Mouse (Mus musculus) neural tube, embryonic 13.5 days (tissue): ENCODE measurements at regions not wholly inside any gene's neighbourhood (a gene's known extent, or its start where the extent isn't known, plus 50 kb on each side); places are given as distances from the start of the nearest gene placed in this dataset.

Experiments
- ATAC-seq: fragments of 200-750 bp; cut with Nextera tagmentation; 2 replicates; pipeline ENCODE4 v1.8.0; 2017; ENCODE audit warnings: low read depth, mild to moderate bottlenecking, moderate TSS enrichment, moderate library complexity
- H3K27ac ChIP-seq: fragments of 300-500 bp; sonication (generic); replicated peaks from 2 replicates; pipeline ENCODE4 v1.5.1; 2015; ENCODE audit warnings: moderate library complexity, mild to moderate bottlenecking, inconsistent platforms
- H3K27me3 ChIP-seq: fragments of 300-500 bp; sonication (generic); 2 replicates; pipeline ENCODE4 v1.6.1; 2015; ENCODE audit warnings: mild to moderate bottlenecking, inconsistent platforms
- H3K36me3 ChIP-seq: fragments of 300-500 bp; sonication (generic); 2 replicates; pipeline ENCODE4 v1.6.1; 2015; ENCODE audit warnings: mild to moderate bottlenecking, inconsistent platforms
- H3K4me1 ChIP-seq: fragments of 300-500 bp; sonication (generic); replicated peaks from 2 replicates; pipeline ENCODE4 v1.6.1; 2015; ENCODE audit warnings: inconsistent platforms
- H3K4me2 ChIP-seq: fragments of 300-500 bp; sonication (generic); 2 replicates; pipeline ENCODE4 v1.6.1; 2015; ENCODE audit warnings: inconsistent platforms, mild to moderate bottlenecking, moderate library complexity
- H3K4me3 ChIP-seq: fragments of 300-500 bp; sonication (generic); 2 replicates; pipeline ENCODE4 v1.5.1; 2015; ENCODE audit warnings: mild to moderate bottlenecking, inconsistent platforms
- H3K9ac ChIP-seq: fragments of 300-500 bp; sonication (generic); 2 replicates; pipeline ENCODE4 v1.6.1; 2015; ENCODE audit warnings: moderate library complexity, mild to moderate bottlenecking, inconsistent platforms
- H3K9me3 ChIP-seq: fragments of 300-500 bp; sonication (generic); 2 replicates; pipeline ENCODE4 v1.6.1; 2016; ENCODE audit warnings: inconsistent platforms
- WGBS: fragments of 180-500 bp; shearing (Covaris S2); methylation state at CpG from one replicate; pipeline ENCODE4 v1.1.7; 2015; 5-methylcytosine and 5-hydroxymethylcytosine counted together

DNA sequence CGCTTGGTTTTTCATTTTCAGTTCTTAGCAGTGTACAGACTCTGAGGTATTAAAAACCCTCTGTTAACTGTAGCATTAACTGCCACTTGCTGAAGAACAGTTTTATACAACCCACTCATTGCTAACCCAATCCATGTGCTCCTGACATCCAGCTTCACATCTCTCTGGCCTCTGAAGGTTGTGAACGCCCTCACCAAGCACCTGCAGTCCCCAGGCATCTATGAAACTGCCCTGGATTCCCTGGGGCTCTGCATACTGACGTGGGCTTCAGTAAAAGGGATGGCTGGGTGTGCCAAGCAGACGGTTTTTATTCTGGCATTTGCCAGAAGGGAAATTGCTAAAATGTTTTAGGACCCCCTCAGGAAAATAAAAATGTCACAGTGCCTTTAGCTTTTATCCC is 2232.2 kb upstream of the Gm7489 start:
- Histone ChIP-seq H3K27ac (no peak overlapping the region), H3K27me3 (no peaks in the 10 kb centered on the region), H3K9me3 (peaks cover 6% of the 10 kb centered on the region), H3K36me3 (no peaks in the 10 kb centered on the region), H3K4me3 (no peak overlapping the region), H3K4me2 (no peak overlapping the region), H3K9ac (no peak overlapping the region), H3K4me1 (no peaks in the 10 kb centered on the region)
- WGBS = 50% methylated on average over 4 of the region's 4 CpGs
- ATAC-seq = no peak

DNA sequence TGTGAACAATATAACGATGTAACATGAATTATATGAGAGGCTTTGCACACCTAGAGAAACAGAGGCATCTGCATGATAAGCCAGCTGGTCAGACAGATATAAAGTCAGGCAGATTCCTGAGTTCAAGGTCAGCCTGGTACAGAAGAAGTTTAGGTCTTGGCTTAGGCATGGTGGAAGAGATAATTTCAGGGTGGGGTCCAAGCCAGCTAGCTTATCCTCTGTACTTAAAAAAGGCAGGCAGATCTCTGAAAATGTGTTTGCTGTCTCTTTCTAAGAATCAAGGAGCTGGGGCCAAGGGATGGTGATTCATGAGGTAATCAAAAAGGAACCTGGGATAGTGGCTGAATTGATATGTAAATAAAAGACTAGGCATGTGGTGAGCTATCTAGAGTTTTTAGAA is 2227.1 kb upstream of the Gm7489 start:
- no peak overlapping the region for H3K9ac ChIP-seq
- H3K4me1 ChIP-seq = no peaks in the 10 kb centered on the region
- no peak overlapping the region for H3K27ac ChIP-seq
- no peak overlapping the region for H3K4me3 ChIP-seq
- H3K36me3 ChIP-seq = no peaks in the 10 kb centered on the region
- no peak overlapping the region for H3K4me2 ChIP-seq
- no peaks in the 10 kb centered on the region for H3K27me3 ChIP-seq
- ATAC-seq = no peak
- H3K9me3 ChIP-seq = peaks cover 7% of the 10 kb centered on the region
- WGBS = 94% methylated on average over 1 of the region's 1 CpGs

DNA sequence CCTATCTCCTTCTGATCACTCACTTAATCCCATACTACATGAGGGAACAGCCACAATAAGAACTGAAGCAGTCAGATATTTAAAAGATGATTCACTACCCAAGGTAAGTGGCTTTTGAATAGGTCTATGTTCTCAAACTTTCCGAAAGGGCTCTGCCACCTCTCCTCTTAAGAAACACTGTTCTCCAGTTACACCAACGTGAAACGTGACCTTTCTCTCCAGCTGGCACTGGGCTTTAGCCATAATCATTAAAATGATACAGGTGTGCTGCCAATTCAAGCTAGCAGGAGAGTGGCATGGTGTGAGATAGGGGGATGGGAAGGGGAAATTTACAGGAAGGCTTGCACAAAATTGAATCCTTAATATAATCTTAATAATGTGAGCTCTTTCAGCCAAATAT is 2216.4 kb upstream of the Gm7489 start:
- no peaks in the 10 kb centered on the region for H3K9me3 ChIP-seq
- no peak for ATAC-seq
- H3K4me3 ChIP-seq = no peak overlapping the region
- no peaks in the 10 kb centered on the region for H3K27me3 ChIP-seq
- WGBS = 86% methylated on average over 3 of the region's 3 CpGs
- no peak overlapping the region for H3K27ac ChIP-seq
- H3K4me2 ChIP-seq = no peak overlapping the region
- H3K4me1 ChIP-seq = no peaks in the 10 kb centered on the region
- H3K9ac ChIP-seq = no peak overlapping the region
- no peaks in the 10 kb centered on the region for H3K36me3 ChIP-seq

DNA sequence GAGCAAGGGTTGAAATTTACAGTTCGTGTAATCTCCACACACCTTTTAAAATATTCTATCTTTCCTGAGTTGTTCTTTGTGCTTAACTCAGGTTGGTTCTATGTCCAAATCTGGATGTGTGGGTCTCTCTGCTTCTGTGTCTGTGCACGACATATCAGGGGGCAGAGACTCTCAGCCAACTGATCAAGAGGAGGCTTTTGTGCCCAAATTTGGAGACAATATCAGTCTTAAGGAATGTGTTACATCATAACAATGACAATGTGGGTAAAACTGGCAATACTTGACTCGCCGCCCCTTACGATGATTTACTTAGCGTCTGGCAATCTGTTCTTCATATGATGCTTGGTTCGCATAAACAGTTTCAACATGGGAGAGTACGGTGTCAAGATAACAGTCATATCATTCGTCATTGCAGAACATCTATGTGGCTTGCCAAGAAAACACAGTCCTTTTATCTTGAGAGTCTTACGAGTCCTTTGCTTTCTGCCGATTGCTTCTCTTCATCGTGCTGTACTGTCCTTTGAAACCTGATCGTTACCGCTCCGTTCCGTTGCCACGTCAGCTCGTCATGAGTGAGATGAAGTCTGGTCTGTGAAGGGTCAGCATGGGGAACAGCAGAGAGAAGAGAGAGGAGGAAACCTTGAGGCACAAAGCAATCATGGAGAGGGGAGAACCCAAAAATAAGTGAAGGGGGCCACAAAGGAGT is 2212.9 kb upstream of the Gm7489 start:
- no peak for ATAC-seq
- 87% methylated on average over 18 of the region's 18 CpGs for WGBS
- Histone ChIP-seq H3K36me3 (no peaks in the 10 kb centered on the region), H3K4me1 (no peaks in the 10 kb centered on the region), H3K4me3 (no peak overlapping the region), H3K9ac (no peak overlapping the region), H3K27me3 (no peaks in the 10 kb centered on the region), H3K9me3 (no peaks in the 10 kb centered on the region), H3K4me2 (no peak overlapping the region), H3K27ac (no peak overlapping the region)

DNA sequence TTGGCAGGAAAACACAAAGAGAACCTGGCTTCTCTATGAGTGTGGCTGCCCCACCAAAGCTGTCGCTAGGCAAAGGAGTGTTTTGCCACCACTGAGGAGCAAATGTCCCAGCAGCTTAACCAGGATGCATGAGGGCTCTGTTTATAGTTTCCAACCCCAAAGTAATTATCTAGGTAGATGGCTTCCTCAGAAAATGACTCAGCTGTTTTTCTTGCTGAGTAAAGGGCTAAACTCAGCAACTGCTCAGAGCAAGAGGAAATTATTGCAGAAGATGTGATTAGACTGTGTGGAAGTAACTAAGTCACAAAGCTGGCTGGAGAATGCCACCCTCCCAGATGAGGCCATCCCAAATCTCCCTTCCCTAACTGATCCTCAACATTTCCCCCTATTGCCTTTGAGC is 2211.2 kb upstream of the Gm7489 start:
- no peak overlapping the region for H3K4me3 ChIP-seq
- H3K9ac ChIP-seq = no peak overlapping the region
- H3K9me3 ChIP-seq = no peaks in the 10 kb centered on the region
- no peaks in the 10 kb centered on the region for H3K27me3 ChIP-seq
- no peaks in the 10 kb centered on the region for H3K4me1 ChIP-seq
- H3K27ac ChIP-seq = no peak overlapping the region
- no peak overlapping the region for H3K4me2 ChIP-seq
- H3K36me3 ChIP-seq = no peaks in the 10 kb centered on the region
- 71% methylated on average over 1 of the region's 1 CpGs for WGBS
- no peak for ATAC-seq

DNA sequence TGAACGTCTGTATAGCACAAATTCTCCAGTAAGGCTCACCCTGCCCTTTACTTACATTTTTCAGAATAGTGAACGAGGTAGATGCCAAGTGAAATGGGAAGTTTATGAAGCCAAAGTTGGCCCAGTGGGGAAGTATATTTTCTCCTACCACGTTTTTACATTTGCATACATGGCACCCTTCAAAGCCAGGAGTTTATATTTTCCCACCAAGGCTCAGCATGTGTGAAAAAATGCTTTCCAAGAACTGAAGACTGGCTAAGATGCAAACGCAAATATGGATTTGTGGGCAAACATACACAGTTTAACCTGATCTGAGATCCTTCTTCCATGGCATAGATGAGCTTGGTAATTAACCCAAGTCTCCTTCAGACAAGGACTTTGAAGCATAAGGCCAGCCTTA is 2209.4 kb upstream of the Gm7489 start:
- WGBS = 74% methylated on average over 4 of the region's 4 CpGs
- Histone ChIP-seq H3K27me3 (no peaks in the 10 kb centered on the region), H3K9me3 (no peaks in the 10 kb centered on the region), H3K27ac (no peak overlapping the region), H3K36me3 (no peaks in the 10 kb centered on the region), H3K4me1 (no peaks in the 10 kb centered on the region), H3K4me2 (no peak overlapping the region), H3K4me3 (no peak overlapping the region), H3K9ac (no peak overlapping the region)
- no peak for ATAC-seq

DNA sequence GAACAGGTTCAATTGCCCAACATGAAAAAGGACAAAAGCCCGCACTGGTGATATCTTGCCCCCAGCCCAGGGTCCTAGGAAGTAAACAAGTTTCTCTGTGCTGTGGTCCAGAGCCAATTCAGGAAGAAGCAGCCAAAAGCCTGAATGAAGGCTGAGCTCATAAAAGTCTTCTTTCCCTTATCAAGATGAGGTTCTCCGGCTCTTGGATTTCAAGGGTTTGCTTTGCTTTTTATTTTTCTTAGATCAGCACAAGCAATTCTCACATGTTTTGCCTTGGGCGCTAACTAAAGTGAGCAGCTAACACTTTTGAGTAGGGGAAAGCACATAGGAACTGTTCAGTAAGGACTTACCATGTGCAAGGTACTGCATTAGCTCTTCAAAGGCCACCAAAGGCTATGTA is 2208.0 kb upstream of the Gm7489 start:
- H3K9ac ChIP-seq = no peak overlapping the region
- H3K27ac ChIP-seq = no peak overlapping the region
- no peaks in the 10 kb centered on the region for H3K36me3 ChIP-seq
- H3K9me3 ChIP-seq = no peaks in the 10 kb centered on the region
- no peak for ATAC-seq
- no peak overlapping the region for H3K4me3 ChIP-seq
- no peaks in the 10 kb centered on the region for H3K27me3 ChIP-seq
- H3K4me2 ChIP-seq = no peak overlapping the region
- H3K4me1 ChIP-seq = no peaks in the 10 kb centered on the region
- WGBS = 88% methylated on average over 3 of the region's 3 CpGs

DNA sequence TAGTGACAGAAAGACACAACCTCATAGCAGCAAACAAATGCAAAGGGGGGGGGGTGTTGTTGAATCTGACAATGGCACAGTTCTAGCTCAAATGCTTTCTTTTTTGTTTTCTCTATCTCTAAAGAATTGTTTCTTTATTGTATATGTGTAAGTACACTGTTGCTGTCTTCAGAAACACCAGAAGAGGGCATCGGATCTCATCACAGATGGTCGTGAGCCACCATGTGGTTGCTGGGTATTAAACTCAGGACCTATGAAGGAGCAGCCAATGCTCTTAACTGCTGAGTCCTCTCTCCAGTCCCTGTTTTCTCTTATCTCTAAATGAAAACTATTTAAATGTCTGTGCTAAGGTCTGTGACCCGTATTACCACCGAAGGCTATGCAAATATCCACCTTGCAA is 2207.4 kb upstream of the Gm7489 start:
- Histone ChIP-seq H3K4me1 (no peaks in the 10 kb centered on the region), H3K9me3 (no peaks in the 10 kb centered on the region), H3K4me3 (no peak overlapping the region), H3K36me3 (no peaks in the 10 kb centered on the region), H3K27ac (no peak overlapping the region), H3K27me3 (no peaks in the 10 kb centered on the region), H3K4me2 (no peak overlapping the region), H3K9ac (no peak overlapping the region)
- WGBS = 81% methylated on average over 4 of the region's 4 CpGs
- ATAC-seq = no peak

DNA sequence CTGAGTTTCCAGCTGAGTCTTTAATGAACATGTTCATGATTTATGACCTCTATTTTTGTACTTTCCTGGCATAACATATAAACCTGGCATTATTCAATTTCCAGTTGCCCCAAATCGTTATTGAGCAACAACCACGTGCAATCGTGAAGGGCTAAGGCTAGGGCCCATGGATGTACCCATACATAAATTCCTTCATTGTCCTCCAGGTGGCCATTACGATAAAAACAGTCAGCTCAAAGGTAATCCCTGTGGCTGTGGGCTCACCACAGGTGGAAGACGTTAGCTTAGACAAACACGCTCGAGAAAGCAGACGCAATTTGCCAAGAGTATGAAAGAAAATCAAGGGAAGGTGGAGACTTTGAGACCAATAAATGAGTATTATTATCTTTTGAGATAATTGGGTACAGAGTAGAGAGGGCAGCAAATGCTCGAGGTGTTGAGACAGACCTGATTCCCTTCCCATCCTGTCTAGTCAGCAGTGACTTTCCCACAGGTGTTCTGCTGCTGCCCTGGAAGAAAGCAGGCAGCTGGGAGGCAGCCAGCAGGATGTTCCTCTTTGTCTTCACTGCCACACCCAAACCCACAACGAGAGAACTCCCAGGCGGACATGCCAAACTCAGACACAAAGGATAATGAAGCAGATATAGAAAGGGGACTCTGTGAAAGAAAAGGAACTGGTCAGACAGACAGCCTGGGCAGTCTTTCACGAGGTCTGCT is 2205.4 kb upstream of the Gm7489 start:
- peak; percentile 61 for ATAC-seq
- H3K9me3 ChIP-seq = no peaks in the 10 kb centered on the region
- no peaks in the 10 kb centered on the region for H3K4me1 ChIP-seq
- H3K27me3 ChIP-seq = no peaks in the 10 kb centered on the region
- H3K36me3 ChIP-seq = no peaks in the 10 kb centered on the region
- no peak overlapping the region for H3K4me2 ChIP-seq
- H3K4me3 ChIP-seq = no peak overlapping the region
- no peak overlapping the region for H3K9ac ChIP-seq
- H3K27ac ChIP-seq = no peak overlapping the region
- WGBS = 64% methylated on average over 12 of the region's 12 CpGs

DNA sequence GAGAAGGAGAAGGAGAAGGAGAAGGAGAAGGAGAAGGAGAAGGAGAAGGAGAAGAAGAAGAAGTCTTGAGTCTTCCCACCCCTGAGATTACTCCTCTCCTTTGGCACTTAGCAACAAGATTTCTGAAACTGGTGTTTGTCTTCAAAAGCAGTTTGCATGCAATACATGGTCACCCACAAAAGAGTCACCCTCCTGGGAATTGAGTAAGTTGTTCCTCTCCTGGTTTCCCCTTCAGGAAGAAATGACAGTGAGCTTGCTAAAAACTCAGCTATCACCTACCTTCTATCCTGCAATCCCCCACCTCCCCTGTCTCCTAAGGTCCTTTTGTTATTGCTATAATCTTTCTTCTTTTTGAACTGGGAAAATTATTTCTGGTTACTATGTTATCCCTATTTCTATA is 2204.2 kb upstream of the Gm7489 start:
- H3K36me3 ChIP-seq = no peaks in the 10 kb centered on the region
- H3K4me3 ChIP-seq = no peak overlapping the region
- no peaks in the 10 kb centered on the region for H3K9me3 ChIP-seq
- H3K27me3 ChIP-seq = no peaks in the 10 kb centered on the region
- H3K4me2 ChIP-seq = no peak overlapping the region
- H3K9ac ChIP-seq = no peak overlapping the region
- no peak for ATAC-seq
- no peak overlapping the region for H3K27ac ChIP-seq
- H3K4me1 ChIP-seq = no peaks in the 10 kb centered on the region

DNA sequence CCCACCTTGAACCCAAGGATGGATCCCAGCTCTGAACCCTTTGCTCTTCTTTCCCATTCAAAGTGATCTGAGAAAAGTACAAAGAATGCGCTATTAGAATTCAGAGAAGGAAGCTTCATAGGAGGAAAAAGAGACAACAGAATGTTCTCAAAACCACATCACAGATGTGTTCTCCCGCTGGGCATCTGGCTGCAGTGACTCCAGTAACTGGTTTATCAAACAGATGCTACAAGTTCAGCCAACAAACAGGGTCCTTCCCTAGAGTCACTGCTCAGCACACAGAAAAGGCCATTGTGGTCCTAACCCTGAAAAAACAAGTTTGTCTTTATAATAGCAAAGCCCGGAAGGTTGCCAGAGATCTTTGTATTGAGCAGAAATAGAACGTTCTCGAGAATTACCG is 2203.5 kb upstream of the Gm7489 start:
- no peaks in the 10 kb centered on the region for H3K36me3 ChIP-seq
- 87% methylated on average over 6 of the region's 6 CpGs for whole genome bisulfite sequencing
- H3K27ac ChIP-seq = no peak overlapping the region
- no peaks in the 10 kb centered on the region for H3K4me1 ChIP-seq
- no peak for ATAC-seq
- H3K9me3 ChIP-seq = no peaks in the 10 kb centered on the region
- H3K27me3 ChIP-seq = no peaks in the 10 kb centered on the region
- H3K9ac ChIP-seq = no peak overlapping the region
- H3K4me2 ChIP-seq = no peak overlapping the region
- H3K4me3 ChIP-seq = no peak overlapping the region

DNA sequence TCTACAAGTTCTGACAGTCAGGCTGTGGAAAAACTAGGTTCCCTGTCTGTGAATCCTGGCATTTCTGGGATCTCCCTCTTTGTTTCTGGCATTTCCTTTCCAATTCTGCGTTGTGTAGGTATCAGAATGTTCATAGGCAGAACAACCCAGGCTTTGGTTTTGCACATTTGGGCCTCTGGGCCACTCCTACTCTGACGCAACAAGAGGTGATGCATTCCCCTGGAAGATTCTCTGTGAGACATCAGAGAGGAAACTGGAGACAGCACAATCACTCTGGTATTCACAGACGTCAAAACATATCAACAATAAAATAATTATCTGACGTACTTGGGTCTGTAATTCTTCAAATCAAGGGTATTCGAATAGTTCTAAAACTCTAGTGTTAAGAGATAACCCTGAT is 2202.4 kb upstream of the Gm7489 start:
- H3K4me1 ChIP-seq = no peaks in the 10 kb centered on the region
- 86% methylated on average over 5 of the region's 5 CpGs for WGBS
- no peaks in the 10 kb centered on the region for H3K27me3 ChIP-seq
- no peak for ATAC-seq
- H3K9ac ChIP-seq = no peak overlapping the region
- no peak overlapping the region for H3K4me3 ChIP-seq
- H3K36me3 ChIP-seq = no peaks in the 10 kb centered on the region
- no peak overlapping the region for H3K4me2 ChIP-seq
- no peak overlapping the region for H3K27ac ChIP-seq
- H3K9me3 ChIP-seq = no peaks in the 10 kb centered on the region

DNA sequence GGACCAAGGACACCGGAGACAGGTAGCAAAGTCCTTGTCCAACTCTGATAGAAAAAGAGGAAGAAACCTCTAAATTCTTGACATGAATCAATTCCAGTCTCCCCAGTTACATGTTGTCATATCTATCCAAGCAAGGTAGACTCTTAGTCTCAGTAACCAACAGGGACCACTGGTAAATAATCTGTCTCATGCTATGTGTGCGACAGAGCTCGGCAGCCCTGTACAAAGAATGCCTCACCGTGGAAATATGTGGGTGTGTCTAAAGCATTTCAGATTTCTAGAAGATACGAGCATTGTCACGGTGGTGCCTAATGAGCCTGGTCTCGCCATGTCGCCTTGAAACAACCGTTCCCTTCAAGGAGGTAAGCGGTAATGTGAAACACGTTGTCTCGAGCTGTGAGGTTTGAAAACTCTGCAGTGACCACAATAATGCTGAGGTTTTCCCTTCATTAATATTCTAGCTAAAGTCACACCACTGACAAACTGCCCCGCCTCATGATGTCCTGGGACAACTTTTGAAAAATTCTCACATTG is 2197.6 kb upstream of the Gm7489 start:
- 86% methylated on average over 13 of the region's 13 CpGs for WGBS
- no peak for ATAC-seq
- Histone ChIP-seq H3K4me1 (no peaks in the 10 kb centered on the region), H3K27ac (no peak overlapping the region), H3K4me3 (no peak overlapping the region), H3K27me3 (no peaks in the 10 kb centered on the region), H3K9ac (no peak overlapping the region), H3K9me3 (no peaks in the 10 kb centered on the region), H3K4me2 (no peak overlapping the region), H3K36me3 (no peaks in the 10 kb centered on the region)
